Mouse (Mus musculus) myocyte (in vitro differentiated cells): ENCODE measurements around the gene Mfrp. TPM values are rescaled to one million over a fixed set of nuclear protein-coding genes. Genes with fewer than 3 reads are reported as not detected.

Experiments
- H3K27me3 ChIP-seq: one replicate; pipeline ENCODE4 v1.6.1; 2011; ENCODE audit not compliant: control insufficient read depth, insufficient read depth, insufficient read length
- H3K36me3 ChIP-seq: one replicate; pipeline ENCODE4 v1.6.1; 2011; ENCODE audit not compliant: control insufficient read depth, insufficient read depth
- H3K4me2 ChIP-seq: one replicate; pipeline ENCODE4 v1.6.1; 2011; ENCODE audit warnings: low read depth, control low read depth
- H3K4me3 ChIP-seq: one replicate; pipeline ENCODE4 v1.5.1; 2011; ENCODE audit warnings: mild to moderate bottlenecking, control low read depth, moderate library complexity
- H3K79me2 ChIP-seq: one replicate; pipeline ENCODE4 v1.6.1; 2011; ENCODE audit not compliant: control insufficient read depth, insufficient read depth
- H3ac ChIP-seq: one replicate; pipeline ENCODE4 v1.6.1; 2011; ENCODE audit not compliant: control insufficient read depth, insufficient read length
- CEBPB ChIP-seq: IDR thresholded peaks from 2 replicates; pipeline ENCODE4 v1.6.1; 2011; ENCODE audit warnings: mild to moderate bottlenecking, moderate library complexity; ENCODE audit not compliant: poor library complexity, insufficient read depth, severe bottlenecking
- E2F4 ChIP-seq: IDR thresholded peaks from one replicate; pipeline ENCODE4 v1.6.1; 2011; ENCODE audit warnings: mild to moderate bottlenecking, control low read depth, moderate library complexity; ENCODE audit not compliant: insufficient read depth
- MAX ChIP-seq: IDR thresholded peaks from one replicate; pipeline ENCODE4 v1.6.1; 2011; ENCODE audit warnings: low read depth, mild to moderate bottlenecking, control low read depth
- MYOD1 ChIP-seq, 3 experiments: IDR thresholded peaks; one replicate each; pipeline ENCODE4 v1.6.1; 2011; ENCODE audit warnings: control low read depth in 2 of 3, low read depth in 2 of 3, mild to moderate bottlenecking in 2 of 3, moderate library complexity in 1 of 3; ENCODE audit not compliant: insufficient read length in 2 of 3, control insufficient read depth in 1 of 3
- MYOG ChIP-seq, 3 experiments: IDR thresholded peaks; one replicate each; pipeline ENCODE4 v1.6.1; 2011; ENCODE audit warnings: control low read depth in 2 of 3, low read depth in 2 of 3, mild to moderate bottlenecking in 2 of 3; ENCODE audit not compliant: insufficient read length in 2 of 3, control insufficient read depth in 1 of 3, insufficient read depth in 1 of 3
- POLR2A ChIP-seq: IDR thresholded peaks from one replicate; pipeline ENCODE4 v1.6.1; 2011; ENCODE audit warnings: low read depth, mild to moderate bottlenecking, control low read depth, moderate library complexity; ENCODE audit not compliant: insufficient read length
- POLR2AphosphoS2 ChIP-seq: IDR thresholded peaks from one replicate; pipeline ENCODE4 v1.6.1; 2011; ENCODE audit warnings: low read depth, control low read depth; ENCODE audit not compliant: insufficient read length
- REST ChIP-seq: IDR thresholded peaks from one replicate; pipeline ENCODE4 v1.6.1; 2011; ENCODE audit warnings: mild to moderate bottlenecking, control low read depth, moderate library complexity; ENCODE audit not compliant: insufficient read depth, insufficient read length
- SRF ChIP-seq: IDR thresholded peaks from one replicate; pipeline ENCODE4 v1.6.1; 2011; ENCODE audit warnings: low read depth; ENCODE audit not compliant: control insufficient read depth, insufficient read length
- TCF12 ChIP-seq: IDR thresholded peaks from one replicate; pipeline ENCODE4 v1.6.1; 2011; ENCODE audit warnings: mild to moderate bottlenecking, control low read depth; ENCODE audit not compliant: poor library complexity, insufficient read depth, severe bottlenecking
- TCF3 ChIP-seq: IDR thresholded peaks from one replicate; pipeline ENCODE4 v1.6.1; 2011; ENCODE audit warnings: low read depth, control low read depth; ENCODE audit not compliant: insufficient read length
- USF1 ChIP-seq: IDR thresholded peaks from one replicate; pipeline ENCODE4 v1.6.1; 2011; ENCODE audit warnings: low read depth, mild to moderate bottlenecking, control low read depth, moderate library complexity
- polyA plus RNA-seq: library from polyadenylated mRNA; unstranded; fragments of >200 nt; fragmentation: generic; extraction: Trizol; gene quantifications from one replicate; pipeline ENCODE4 v1.2.1, GENCODE M21; 2012; ENCODE audit warnings: missing spikeins

Mfrp gene
- polyA plus RNA-seq, 1 experiment: 0.01 TPM

- no peaks in the 10 kb centered on the region for H3K36me3 ChIP-seq
- H3K4me3 ChIP-seq: no peak overlapping the region
- H3K4me2 ChIP-seq: no peak overlapping the region
- H3ac ChIP-seq: no peak overlapping the region
- no peaks in the 10 kb centered on the region for H3K27me3 ChIP-seq
- H3K79me2 ChIP-seq: no peaks in the 10 kb centered on the region
- TF ChIP-seq MYOD1 (IDR thresholded peaks at IDR 0.05; ENCODE audit: control insufficient read depth in 1 of 3, insufficient read length in 2 of 3, low read depth in 2 of 3) (no peak), MYOG (IDR thresholded peaks at IDR 0.05; ENCODE audit: control insufficient read depth in 1 of 3, insufficient read depth in 1 of 3, insufficient read length in 2 of 3, low read depth in 2 of 3) (no peak)
Observed at GRCm38 (mm10) chr9:44074395-44075275, 26.9 kb upstream of the Mfrp start.

- Histone ChIP-seq H3K27me3 (no peaks in the 10 kb centered on the region), H3K79me2 (no peaks in the 10 kb centered on the region), H3ac (no peak overlapping the region), H3K4me2 (no peak overlapping the region), H3K36me3 (no peaks in the 10 kb centered on the region), H3K4me3 (no peak overlapping the region)
- TF ChIP-seq USF1: no peak
- TF ChIP-seq MAX: no peak
- no peak for TF ChIP-seq TCF3
- TF ChIP-seq REST: no peak
- no peak for TF ChIP-seq CEBPB
- TF ChIP-seq TCF12: no peak
Observed at GRCm38 (mm10) chr9:44075276-44075995, 26.1 kb upstream of the Mfrp start.

- Histone ChIP-seq H3K4me3 (no peak overlapping the region), H3ac (no peak overlapping the region), H3K4me2 (no peak overlapping the region), H3K79me2 (no peaks in the 10 kb centered on the region), H3K36me3 (no peaks in the 10 kb centered on the region), H3K27me3 (no peaks in the 10 kb centered on the region)
- TF ChIP-seq E2F4: no peak
- TF ChIP-seq POLR2A: no peak
- TF ChIP-seq USF1: no peak
- no peak for TF ChIP-seq MYOG (IDR thresholded peaks at IDR 0.05; ENCODE audit: control insufficient read depth in 1 of 3, insufficient read depth in 1 of 3, insufficient read length in 2 of 3, low read depth in 2 of 3)
- no peak for TF ChIP-seq REST
- no peak for TF ChIP-seq TCF3
- TF ChIP-seq MAX: no peak
- no peak for TF ChIP-seq CEBPB
- TF ChIP-seq TCF12: no peak
- TF ChIP-seq POLR2AphosphoS2: no peak
- no peak for TF ChIP-seq SRF
- TF ChIP-seq MYOD1 (IDR thresholded peaks at IDR 0.05; ENCODE audit: control insufficient read depth in 1 of 3, insufficient read length in 2 of 3, low read depth in 2 of 3): no peak
Observed at GRCm38 (mm10) chr9:44075996-44076763, 25.3 kb upstream of the Mfrp start.

GRCm38 (mm10) chr9:44076764-44077120 is 24.8 kb upstream of the Mfrp start:
- Histone ChIP-seq H3K4me2 (peak overlapping the region; percentile 27), H3K4me3 (no peak overlapping the region), H3K27me3 (no peaks in the 10 kb centered on the region), H3ac (no peak overlapping the region), H3K36me3 (no peaks in the 10 kb centered on the region), H3K79me2 (no peaks in the 10 kb centered on the region)
- no peak for TF ChIP-seq MYOD1 (IDR thresholded peaks at IDR 0.05; ENCODE audit: control insufficient read depth in 1 of 3, insufficient read length in 2 of 3, low read depth in 2 of 3)
- TF ChIP-seq CEBPB: no peak
- no peak for TF ChIP-seq MAX
- no peak for TF ChIP-seq POLR2A

GRCm38 (mm10) chr9:44077266-44077910 is 24.1 kb upstream of the Mfrp start:
- Histone ChIP-seq H3K4me3 (no peak overlapping the region), H3K79me2 (no peaks in the 10 kb centered on the region), H3K27me3 (no peaks in the 10 kb centered on the region), H3K36me3 (no peaks in the 10 kb centered on the region), H3K4me2 (peak overlapping the region; percentile 27), H3ac (no peak overlapping the region)
- TF ChIP-seq MYOG (IDR thresholded peaks at IDR 0.05; ENCODE audit: control insufficient read depth in 1 of 3, insufficient read depth in 1 of 3, insufficient read length in 2 of 3, low read depth in 2 of 3): no peak
- peak in 2 of 3 experiments; percentile 64 to 77 for TF ChIP-seq MYOD1 (IDR thresholded peaks at IDR 0.05; ENCODE audit: control insufficient read depth in 1 of 3, insufficient read length in 2 of 3, low read depth in 2 of 3)
